Mouse (Mus musculus): ENCODE results near the gene Cab39l.

Cab39l gene

GRCm38 (mm10) chr14:59633295-59633898, 192.6 kb downstream of the Cab39l start:
- no peak for DNase-seq

GRCm38 (mm10) chr14:59633988-59634387, 193.2 kb downstream of the Cab39l start:
- DNase-seq: no peak

Measured in embryo, embryonic 11 days (tissue).